Comparison of ENCODE assay signal across 17 mouse cellular contexts in the genomic region with DNA sequence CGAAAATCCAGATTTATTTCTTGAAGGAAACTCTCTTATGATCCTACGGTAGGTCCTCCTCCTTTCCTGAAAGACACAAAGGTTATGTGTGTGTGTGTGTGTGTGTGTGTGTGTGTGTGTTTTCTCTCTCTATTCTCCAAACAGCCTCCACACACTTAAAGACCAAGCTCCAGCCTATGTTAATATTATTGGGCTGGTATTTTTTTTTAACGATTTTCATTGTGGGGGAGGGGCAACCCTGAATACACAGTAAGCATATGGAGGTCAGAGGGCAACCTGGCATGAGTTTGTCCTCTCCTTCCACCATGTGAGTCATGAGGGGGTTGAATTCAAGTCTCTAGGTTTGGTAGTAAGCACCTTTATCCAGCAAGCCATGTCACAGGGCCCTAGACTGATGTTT. TPM values are rescaled to one million over a fixed set of nuclear protein-coding genes. Genes with fewer than 3 reads are reported as not detected.
DNase-seq lines count a peak whose midpoint lies in the region; ATAC-seq and TF ChIP-seq lines count a peak whose summit lies in the region.
"Had no signal": no experiment of that assay in that cellular context is flagged by ENCODE, and none has a peak within 500 bp of the region (broad histone marks: within the 10 kb centered on the region; RNA-seq: fewer than 3 reads in every experiment).

No protein-coding gene starts in this region.

- H3K4me3 ChIP-seq in hindbrain, embryonic 12.5 days, result no peak overlapping the region
- H3K4me3 ChIP-seq in hindbrain, embryonic 10.5 days, result no peak overlapping the region
- H3K4me3 ChIP-seq in forebrain, postnatal 0 days (ENCODE audit: low read depth, low read length), result peak overlapping the region; percentile 90; the same call in 1 of the 2 replicates
- peak overlapping the region; percentile 83 for H3K4me3 ChIP-seq in midbrain, embryonic 15.5 days

- 68% methylated on average over 3 of the region's 3 CpGs for WGBS in hindbrain, embryonic 12.5 days
- 86% methylated on average over 3 of the region's 3 CpGs for WGBS in hindbrain, embryonic 10.5 days
- WGBS in forebrain, postnatal 0 days, result 75% methylated on average over 3 of the region's 3 CpGs
- WGBS in midbrain, embryonic 15.5 days, result 83% methylated on average over 3 of the region's 3 CpGs

- DNase-seq in hindbrain, embryonic 10.5 days (ENCODE audit: low spot score), result no peak
- peak; percentile 25 to 27 for DNase-seq in cerebellum, postnatal 14 days
- DNase-seq in forebrain, postnatal 0 days, result no peak
- no peak for DNase-seq in right cerebral cortex, adult 2 months (ENCODE audit: low spot score in 2 of 2)
- DNase-seq in ovary, postnatal 10 days (ENCODE audit: low spot score), result no peak
- DNase-seq: gastrocnemius, postnatal 25 days; liver, embryonic 13.5 days; right cerebral cortex, postnatal 4 days had no signal

- H3K27me3 ChIP-seq in hindbrain, embryonic 12.5 days, result peaks cover 9% of the 10 kb centered on the region
- peaks cover 16% of the 10 kb centered on the region for H3K27me3 ChIP-seq in hindbrain, embryonic 10.5 days (ENCODE audit: insufficient read depth, poor library complexity, severe bottlenecking)
- H3K27me3 ChIP-seq in forebrain, postnatal 0 days (ENCODE audit: insufficient read depth, low read length), result no peaks in the 10 kb centered on the region
- 0 out of 2 replicates have a peak, but pooled peaks cover under 1% of the 10 kb centered on the region for H3K27me3 ChIP-seq in midbrain, embryonic 15.5 days (replicated peaks)
- H3K27me3 ChIP-seq: Patski had no signal

- no peak overlapping the region for H3K9ac ChIP-seq in hindbrain, embryonic 12.5 days
- H3K9ac ChIP-seq in forebrain, postnatal 0 days, result peak overlapping the region; percentile 92; the same call in 1 of the 2 replicates
- no peak overlapping the region; the same call in 1 of the 2 replicates for H3K9ac ChIP-seq in midbrain, embryonic 15.5 days
- H3K9ac ChIP-seq: liver, embryonic 13.5 days had no signal

- ATAC-seq in hindbrain, embryonic 12.5 days (ENCODE audit: low FRiP score), result no peak
- no peak for ATAC-seq in forebrain, postnatal 0 days
- no peak for ATAC-seq in midbrain, embryonic 15.5 days (replicated peaks)
- ATAC-seq: lung, postnatal 0 days; Patski had no signal

- peaks cover 10% of the 10 kb centered on the region for H3K4me1 ChIP-seq in hindbrain, embryonic 12.5 days
- H3K4me1 ChIP-seq in hindbrain, embryonic 10.5 days (replicated peaks), result peaks cover 27% of the 10 kb centered on the region
- H3K4me1 ChIP-seq in forebrain, postnatal 0 days (ENCODE audit: insufficient read depth), result peaks cover 14% of the 10 kb centered on the region
- H3K4me1 ChIP-seq in midbrain, embryonic 15.5 days, result peaks cover 31% of the 10 kb centered on the region

- TF ChIP-seq CTCF in forebrain, postnatal 0 days (IDR thresholded peaks at IDR 0.05; ENCODE audit: low read depth), result no peak

- H3K4me2 ChIP-seq in hindbrain, embryonic 12.5 days (replicated peaks), result peak overlapping the region; percentile 80
- peak overlapping the region; percentile 76 for H3K4me2 ChIP-seq in forebrain, postnatal 0 days (ENCODE audit: low read depth)
- peak overlapping the region; percentile 78 for H3K4me2 ChIP-seq in midbrain, embryonic 15.5 days

- H3K27ac ChIP-seq in hindbrain, embryonic 12.5 days, result no peak overlapping the region
- no peak overlapping the region for H3K27ac ChIP-seq in hindbrain, embryonic 10.5 days
- no peak overlapping the region for H3K27ac ChIP-seq in forebrain, postnatal 0 days (ENCODE audit: low read depth, low read length)
- no peak overlapping the region for H3K27ac ChIP-seq in midbrain, embryonic 15.5 days
- H3K27ac ChIP-seq: heart, embryonic 15.5 days; kidney, embryonic 15.5 days; liver, embryonic 13.5 days had no signal

- H3K9me3 ChIP-seq in hindbrain, embryonic 12.5 days (replicated peaks), result no peaks in the 10 kb centered on the region
- no peaks in the 10 kb centered on the region for H3K9me3 ChIP-seq in hindbrain, embryonic 10.5 days
- no peaks in the 10 kb centered on the region for H3K9me3 ChIP-seq in forebrain, postnatal 0 days (ENCODE audit: low read length)
- H3K9me3 ChIP-seq in midbrain, embryonic 15.5 days, result no peaks in the 10 kb centered on the region
- H3K9me3 ChIP-seq: heart, embryonic 15.5 days; kidney, embryonic 15.5 days; liver, embryonic 13.5 days had no signal

- no peaks in the 10 kb centered on the region for H3K36me3 ChIP-seq in hindbrain, embryonic 12.5 days
- H3K36me3 ChIP-seq in hindbrain, embryonic 10.5 days, result no peaks in the 10 kb centered on the region
- no peaks in the 10 kb centered on the region for H3K36me3 ChIP-seq in forebrain, postnatal 0 days (ENCODE audit: insufficient read depth)
- H3K36me3 ChIP-seq in midbrain, embryonic 15.5 days (replicated peaks), result no peaks in the 10 kb centered on the region
- H3K36me3 ChIP-seq: heart, embryonic 15.5 days; kidney, embryonic 15.5 days; liver, embryonic 13.5 days had no signal

RNA-seq across cellular contexts. Expression of a gene that starts 1.6 kb away (rescaled TPM):
- 27.1 and 27.7 TPM in 2 replicates for polyA plus RNA-seq in hindbrain, embryonic 12.5 days (2016; fragmentation: Nextera tagmentation; extraction: Ambion mirVana)
- polyA plus RNA-seq in hindbrain, embryonic 10.5 days (2016; fragmentation: Nextera tagmentation; extraction: Ambion mirVana), result 9.2 and 10.7 TPM in 2 replicates
- total RNA-seq in forebrain, postnatal 0 days (2014; rRNA removed), result 108 and 129 TPM in 2 replicates
- 23.6 and 39.7 TPM in 2 replicates for polyA plus RNA-seq in forebrain, postnatal 0 days (2015; fragmentation: Nextera tagmentation; extraction: Ambion mirVana)
- polyA plus RNA-seq in midbrain, embryonic 15.5 days (2015; fragmentation: Nextera tagmentation; extraction: Ambion mirVana), result 57.0 and 63.2 TPM in 2 replicates

RNA-seq across cellular contexts. Expression of a gene that starts 39.0 kb away (rescaled TPM):
- polyA plus RNA-seq in hindbrain, embryonic 12.5 days (2016; fragmentation: Nextera tagmentation; extraction: Ambion mirVana), result not detected in 2 replicates
- polyA plus RNA-seq in hindbrain, embryonic 10.5 days (2016; fragmentation: Nextera tagmentation; extraction: Ambion mirVana), result not detected in 2 replicates
- not detected in 2 replicates for total RNA-seq in forebrain, postnatal 0 days (2014; rRNA removed)
- 0.05 TPM in 1 of 2 replicates, not detected in the other for polyA plus RNA-seq in forebrain, postnatal 0 days (2015; fragmentation: Nextera tagmentation; extraction: Ambion mirVana)
- polyA plus RNA-seq in midbrain, embryonic 15.5 days (2015; fragmentation: Nextera tagmentation; extraction: Ambion mirVana), result not detected in 2 replicates
- total RNA-seq: gastrocnemius, postnatal 25 days; left cerebral cortex, postnatal 36 days had no signal
- polyA plus RNA-seq: embryonic facial prominence, embryonic 14.5 days; heart, embryonic 15.5 days; kidney, embryonic 15.5 days; liver, embryonic 13.5 days; lung, postnatal 0 days; stomach, embryonic 14.5 days had no signal

Comparison
In these comparisons a context has a peak if more than half of its experiments do, and no peak if none do; other contexts are left out.
1. H3K4me3 ChIP-seq: peak in forebrain, postnatal 0 days (single experiment) and midbrain, embryonic 15.5 days (single experiment); none in hindbrain, embryonic 12.5 days (single experiment) and hindbrain, embryonic 10.5 days (single experiment).
2. DNase-seq: peak in cerebellum, postnatal 14 days (2 of 2); none in hindbrain, embryonic 10.5 days (single experiment), forebrain, postnatal 0 days (single experiment), right cerebral cortex, adult 2 months (0 of 2) and ovary, postnatal 10 days (single experiment).
3. Peak in every context shown above with its lines, with median percentiles within 50 percentile points of each other: H3K4me2 ChIP-seq.